Mouse (Mus musculus): Measurements from ENCODE around the gene Rtn4r.

DNA sequence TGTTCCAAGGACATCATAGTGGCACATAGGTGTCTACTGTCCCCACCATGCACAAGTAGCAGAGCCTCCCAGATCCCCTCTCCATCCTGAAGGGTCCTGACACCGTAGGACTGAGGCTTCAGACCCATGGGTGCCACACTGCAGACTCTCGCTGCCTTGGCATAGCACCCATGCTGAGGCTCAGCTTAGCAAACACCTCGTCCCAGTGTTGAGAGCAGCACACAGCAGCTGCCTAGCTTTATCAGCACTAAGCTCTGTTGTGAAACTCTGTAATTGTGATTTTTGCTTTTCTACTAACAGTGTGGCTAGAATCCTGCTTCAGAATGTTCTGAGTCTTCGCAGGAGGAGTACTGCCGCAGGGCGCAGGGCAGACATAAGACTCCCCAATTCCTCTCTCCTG, 70.4 kb downstream of the Rtn4r start:
- no peak for TF ChIP-seq POLR2A (IDR thresholded peaks at IDR 0.05; ENCODE audit: borderline replicate concordance, control insufficient read depth, low read depth, low read length)
- no peak for TF ChIP-seq CTCF (IDR thresholded peaks at IDR 0.05; ENCODE audit: control insufficient read depth, insufficient read depth, low read length)
